Mouse (Mus musculus) CH12.LX (cell line): ENCODE results near the gene Cdh4. TPM values are rescaled to one million over a fixed set of nuclear protein-coding genes. Genes with fewer than 3 reads are reported as not detected.

Experiments used
- DNase-seq: peaks from one replicate; pipeline ENCODE4 v3.0.0-alpha.2; 2013; ENCODE audit errors: extremely low read depth
- H3K27ac ChIP-seq: 2 replicates; pipeline ENCODE4 v1.5.1; 2012; ENCODE audit warnings: low read depth, mild to moderate bottlenecking, control low read depth, moderate library complexity; ENCODE audit not compliant: insufficient read depth
- H3K27me3 ChIP-seq: replicated peaks from 2 replicates; pipeline ENCODE3; 2012; ENCODE audit warnings: inconsistent platforms
- H3K36me3 ChIP-seq, 2 experiments: replicated peaks in 1 of 2; 2 replicates each; pipeline versions ENCODE3 to v1.6.1; 2012; ENCODE audit warnings: inconsistent platforms in 1 of 2, low read length in 1 of 2, mild to moderate bottlenecking in 1 of 2, mixed read lengths in 1 of 2, moderate library complexity in 1 of 2; ENCODE audit not compliant: control insufficient read depth in 1 of 2, insufficient read depth in 1 of 2
- H3K4me1 ChIP-seq, 2 experiments: 2 replicates each; pipeline ENCODE4 v1.6.1; 2012; ENCODE audit warnings: inconsistent platforms in 1 of 2, moderate library complexity in 1 of 2; ENCODE audit not compliant: insufficient read depth in 2 of 2, control insufficient read depth in 1 of 2
- H3K4me2 ChIP-seq: 2 replicates; pipeline ENCODE4 v1.6.1; 2012; ENCODE audit warnings: low read depth, mild to moderate bottlenecking, control low read depth; ENCODE audit not compliant: poor library complexity, insufficient read depth, severe bottlenecking
- H3K4me3 ChIP-seq, 3 experiments: fragments of 150-350 bp in 1 of 3; sonication (generic) in 1 of 3; replicated peaks in 1 of 3; 2 replicates each; pipeline versions ENCODE3 to v1.5.1; 2011 to 2012; ENCODE audit warnings: low read depth in 2 of 3, low read length in 2 of 3, mild to moderate bottlenecking in 2 of 3, moderate library complexity in 2 of 3, control low read depth in 1 of 3, improper control_type of control experiment in 1 of 3, inconsistent platforms in 1 of 3, mixed read lengths in 1 of 3; ENCODE audit not compliant: poor library complexity in 1 of 3
- H3K79me2 ChIP-seq: replicated peaks from 2 replicates; pipeline ENCODE4 v1.6.1; 2012; ENCODE audit warnings: mild to moderate bottlenecking, moderate library complexity; ENCODE audit not compliant: control insufficient read depth, poor library complexity, insufficient read depth, severe bottlenecking; ENCODE audit errors: extremely low read depth
- H3K9ac ChIP-seq: 2 replicates; pipeline ENCODE4 v1.6.1; 2012; ENCODE audit warnings: low read depth, mild to moderate bottlenecking, control low read depth, moderate library complexity; ENCODE audit not compliant: insufficient read depth
- H3K9me3 ChIP-seq: replicated peaks from 2 replicates; pipeline ENCODE3; 2012; ENCODE audit warnings: low read length, inconsistent platforms, mixed read lengths
- BHLHE40 ChIP-seq: IDR thresholded peaks from 2 replicates; pipeline ENCODE4 v1.6.1; 2011; ENCODE audit warnings: mild to moderate bottlenecking, low read depth, low read length, improper control_type of control experiment
- CHD1 ChIP-seq: IDR thresholded peaks from 2 replicates; pipeline ENCODE4 v1.6.1; 2012; ENCODE audit warnings: low read depth, low read length, improper control_type of control experiment, inconsistent platforms
- CTCF ChIP-seq, 2 experiments: IDR thresholded peaks in 1 of 2; conservative IDR thresholded peaks in 1 of 2; 2 replicates each; pipeline ENCODE4 v1.5.1; 2011 to 2012; ENCODE audit warnings: low read depth in 2 of 2, low read length in 2 of 2, improper control_type of control experiment in 1 of 2, inconsistent platforms in 1 of 2, mild to moderate bottlenecking in 1 of 2, moderate library complexity in 1 of 2
- E2F4 ChIP-seq: IDR thresholded peaks from 2 replicates; pipeline ENCODE4 v1.6.1; 2011; ENCODE audit warnings: low read depth, low read length, improper control_type of control experiment; ENCODE audit not compliant: insufficient replicate concordance
- ETS1 ChIP-seq: conservative IDR thresholded peaks from 2 replicates; pipeline ENCODE4 v1.6.1; 2012; ENCODE audit warnings: low read depth, mild to moderate bottlenecking, inconsistent platforms, low read length, improper control_type of control experiment, moderate library complexity
- HCFC1 ChIP-seq: IDR thresholded peaks from 2 replicates; pipeline ENCODE4 v1.6.1; 2012; ENCODE audit warnings: low read depth, mild to moderate bottlenecking, inconsistent platforms, low read length, improper control_type of control experiment
- IRF4 ChIP-seq: IDR thresholded peaks from 2 replicates; pipeline ENCODE4 v1.6.1; 2014; ENCODE audit warnings: low read depth, mild to moderate bottlenecking, inconsistent platforms, low read length, improper control_type of control experiment
- MAX ChIP-seq: IDR thresholded peaks from 2 replicates; pipeline ENCODE4 v1.6.1; 2011; ENCODE audit warnings: low read length, improper control_type of control experiment
- MXI1 ChIP-seq: IDR thresholded peaks from 2 replicates; pipeline ENCODE4 v1.6.1; 2011; ENCODE audit warnings: mild to moderate bottlenecking, low read depth, low read length, improper control_type of control experiment
- NELFE ChIP-seq: IDR thresholded peaks from 2 replicates; pipeline ENCODE4 v1.6.1; 2011; ENCODE audit warnings: low read depth, low read length, improper control_type of control experiment
- NRF1 ChIP-seq: IDR thresholded peaks from 2 replicates; pipeline ENCODE4 v1.6.1; 2014; ENCODE audit warnings: low read depth, mild to moderate bottlenecking, inconsistent platforms, low read length, improper control_type of control experiment, moderate library complexity
- POLR2A ChIP-seq: IDR thresholded peaks from 2 replicates; pipeline ENCODE4 v1.6.1; 2011; ENCODE audit warnings: low read depth, mild to moderate bottlenecking, improper control_type of control experiment, low read length
- POLR2AphosphoS2 ChIP-seq: IDR thresholded peaks from 2 replicates; pipeline ENCODE4 v1.6.1; 2011; ENCODE audit warnings: low read depth, low read length, improper control_type of control experiment
- RAD21 ChIP-seq: IDR thresholded peaks from 2 replicates; pipeline ENCODE4 v1.6.1; 2011; ENCODE audit warnings: low read depth, mild to moderate bottlenecking, low read length, improper control_type of control experiment, moderate library complexity
- SMC3 ChIP-seq: IDR thresholded peaks from 2 replicates; pipeline ENCODE4 v1.6.1; 2011; ENCODE audit warnings: low read depth, low read length, improper control_type of control experiment
- TBP ChIP-seq: conservative IDR thresholded peaks from 2 replicates; pipeline ENCODE4 v1.6.1; 2011; ENCODE audit warnings: low read depth, low read length, improper control_type of control experiment
- TCF12 ChIP-seq: IDR thresholded peaks from 2 replicates; pipeline ENCODE4 v1.6.1; 2014; ENCODE audit warnings: low read depth, mild to moderate bottlenecking, inconsistent platforms, low read length, improper control_type of control experiment
- UBTF ChIP-seq: IDR thresholded peaks from 2 replicates; pipeline ENCODE4 v1.6.1; 2012; ENCODE audit warnings: low read depth, mild to moderate bottlenecking, inconsistent platforms, low read length, improper control_type of control experiment, moderate library complexity
- USF2 ChIP-seq: conservative IDR thresholded peaks from 2 replicates; pipeline ENCODE4 v1.6.1; 2011; ENCODE audit warnings: low read depth, low read length, improper control_type of control experiment
- ZKSCAN1 ChIP-seq: IDR thresholded peaks from 2 replicates; pipeline ENCODE4 v1.6.1; 2012; ENCODE audit warnings: low read depth, inconsistent platforms, low read length, improper control_type of control experiment, borderline replicate concordance
- ZMIZ1 ChIP-seq: IDR thresholded peaks from 2 replicates; pipeline ENCODE4 v1.6.1; 2012; ENCODE audit warnings: low read depth, mild to moderate bottlenecking, inconsistent platforms, low read length, improper control_type of control experiment
- ZNF384 ChIP-seq: IDR thresholded peaks from 2 replicates; pipeline ENCODE4 v1.6.1; 2012; ENCODE audit warnings: low read depth, low read length, improper control_type of control experiment, inconsistent platforms
- dilution Hi-C: fragments of 300-500 bp; cut with MboI; formaldehyde crosslinking; loops from 2 replicates; pipeline ENCODE4 v1.14.3; 2020; ENCODE audit warnings: low sequenced_read_pairs; ENCODE audit not compliant: extremely low pct_unique_long_range_greater_than_20kb, extremely low pct_ligation_motif_present
- in situ Hi-C: fragments of 300-500 bp; cut with MboI; formaldehyde crosslinking; loops from 3 replicates; pipeline ENCODE4 v1.14.3; 2019; ENCODE audit warnings: low sequenced_read_pairs, low pct_ligation_motif_present, low pct_unique_long_range_greater_than_20kb, mixed read lengths
- polyA plus RNA-seq: library from polyadenylated mRNA; unstranded; fragments of >175 nt; gene quantifications from 2 replicates; pipeline ENCODE4 v1.2.1, GENCODE M21; 2012; ENCODE audit warnings: low read depth; ENCODE audit not compliant: insufficient read length
- total RNA-seq, 2 experiments: library from RNA; depleted of rRNA; stranded (reverse); fragments of 300-350 nt in 1 of 2; fragments of >200 nt in 1 of 2; gene quantifications; 2 replicates each; pipeline ENCODE4 v1.2.3; 2012 to 2014

Cdh4 gene
- total and polyA plus RNA-seq, 3 experiments, result not detected

DNA sequence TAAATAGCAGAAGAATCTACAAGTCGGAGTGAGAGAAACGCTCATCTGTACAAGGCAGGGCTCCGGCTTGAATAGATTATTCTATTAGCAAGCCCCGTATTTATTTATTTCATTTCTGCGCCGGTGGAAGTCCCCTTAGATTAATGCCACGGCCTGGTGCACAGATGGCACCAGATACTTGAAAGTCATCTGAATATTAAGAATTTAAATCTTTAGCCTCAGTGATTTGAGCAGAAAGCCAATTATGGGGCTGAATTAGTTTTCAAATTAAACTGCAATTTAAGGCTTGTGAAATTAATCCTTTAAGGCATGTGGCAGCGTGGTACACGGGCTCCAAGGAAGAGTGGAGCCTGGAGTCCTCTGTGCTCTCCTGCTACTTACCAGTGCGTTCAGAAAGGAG, 411.7 kb downstream of the Cdh4 start:
- no peak for DNase-seq
- in situ Hi-C loops, result no loop called here
- H3K27me3 ChIP-seq, result peaks cover 90% of the 10 kb centered on the region
- H3K36me3 ChIP-seq, result no peaks in the 10 kb centered on the region
- TF ChIP-seq POLR2AphosphoS2, result no peak
- no peak for TF ChIP-seq CTCF (conservative IDR thresholded peaks at IDR 0.05 in 1 of 2, IDR thresholded peaks at IDR 0.05 in 1 of 2; ENCODE audit: low read depth in 2 of 2, low read length in 2 of 2)
- TF ChIP-seq RAD21, result no peak
- no peak for TF ChIP-seq NELFE
- TF ChIP-seq ZNF384, result no peak
- no peak for TF ChIP-seq HCFC1
- no peak for TF ChIP-seq NRF1
- TF ChIP-seq ZKSCAN1, result no peak
- TF ChIP-seq BHLHE40, result no peak
- no peak for TF ChIP-seq MAX
- TF ChIP-seq CHD1, result no peak
- no peak for TF ChIP-seq SMC3
- no peak for TF ChIP-seq IRF4
- no peak for TF ChIP-seq UBTF
- TF ChIP-seq USF2, result no peak
- TF ChIP-seq POLR2A, result no peak
- no peak for TF ChIP-seq MXI1
- no peak for TF ChIP-seq E2F4
- no peak for TF ChIP-seq ZMIZ1
- TF ChIP-seq TBP, result no peak
- TF ChIP-seq, all 38 proteins: peak for 0
- dilution Hi-C loops, result no loop called here
- H3K4me1 ChIP-seq, result no peaks in the 10 kb centered on the region
- no peak overlapping the region for H3K9ac ChIP-seq
- no peak overlapping the region for H3K27ac ChIP-seq
- H3K4me2 ChIP-seq, result no peak overlapping the region
- H3K9me3 ChIP-seq, result no peaks in the 10 kb centered on the region
- H3K4me3 ChIP-seq, result no peak overlapping the region
- H3K79me2 ChIP-seq, result no peaks in the 10 kb centered on the region

DNA sequence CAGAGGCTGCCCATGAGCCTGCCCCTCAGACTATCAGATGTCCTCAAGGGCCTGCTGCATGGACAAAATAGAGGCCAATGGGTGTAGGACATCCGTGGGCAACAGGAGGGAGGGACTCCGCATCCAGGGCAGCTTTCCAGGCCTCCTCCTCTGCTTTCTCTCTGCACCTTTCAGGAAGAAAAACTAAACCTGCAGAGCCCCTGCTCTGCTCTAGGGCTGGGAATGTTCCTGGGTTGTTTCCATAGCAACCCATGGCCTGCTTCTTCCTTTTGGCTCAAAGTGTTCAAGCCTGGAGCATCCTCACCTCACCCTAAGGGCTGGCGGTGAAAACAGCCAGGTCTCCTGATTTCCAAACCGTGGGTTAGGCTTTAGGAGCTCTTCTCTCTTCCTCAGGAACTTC, 414.9 kb downstream of the Cdh4 start:
- no peaks in the 10 kb centered on the region for H3K4me1 ChIP-seq
- TF ChIP-seq POLR2A (no peak), ETS1 (no peak), CHD1 (no peak), TCF12 (no peak)
- TF ChIP-seq, all 38 proteins: peak for 0
- in situ Hi-C loops (no loop called here), dilution Hi-C loops (no loop called here)
- no peaks in the 10 kb centered on the region for H3K36me3 ChIP-seq
- no peak overlapping the region for H3K4me2 ChIP-seq
- H3K9me3 ChIP-seq, result no peaks in the 10 kb centered on the region
- H3K27ac ChIP-seq, result no peak overlapping the region
- DNase-seq, result no peak
- no peaks in the 10 kb centered on the region for H3K79me2 ChIP-seq
- H3K27me3 ChIP-seq, result peaks cover 92% of the 10 kb centered on the region
- no peak overlapping the region for H3K4me3 ChIP-seq
- H3K9ac ChIP-seq, result no peak overlapping the region
